Mouse (Mus musculus) kidney, embryonic 15.5 days (tissue): ENCODE measurements around the gene Map3k4. TPM values are rescaled to one million over a fixed set of nuclear protein-coding genes. Genes with fewer than 3 reads are reported as not detected.
A peak's percentile ranks its signal among the peaks of the same experiment; 100 is the strongest.

Source experiments
- ATAC-seq: fragments of 200-750 bp; cut with Nextera tagmentation; replicated peaks from 2 replicates; pipeline ENCODE4 v1.8.0; 2017; ENCODE audit warnings: moderate TSS enrichment; ENCODE audit not compliant: low FRiP score
- H3K27ac ChIP-seq: fragments of 300-500 bp; sonication (generic); 2 replicates; pipeline ENCODE4 v1.5.1; 2015; ENCODE audit warnings: mild to moderate bottlenecking, inconsistent platforms
- H3K27me3 ChIP-seq: fragments of 300-500 bp; sonication (generic); 2 replicates; pipeline ENCODE4 v1.6.1; 2015; ENCODE audit warnings: inconsistent platforms
- H3K36me3 ChIP-seq: fragments of 300-500 bp; sonication (generic); 2 replicates; pipeline ENCODE4 v1.6.1; 2015; ENCODE audit warnings: inconsistent platforms
- H3K4me1 ChIP-seq: fragments of 300-500 bp; sonication (generic); 2 replicates; pipeline ENCODE4 v1.6.1; 2015; ENCODE audit warnings: inconsistent platforms
- H3K4me2 ChIP-seq: fragments of 300-500 bp; sonication (generic); 2 replicates; pipeline ENCODE4 v1.6.1; 2015; ENCODE audit warnings: moderate library complexity, mild to moderate bottlenecking, inconsistent platforms
- H3K4me3 ChIP-seq: fragments of 300-500 bp; sonication (generic); replicated peaks from 2 replicates; pipeline ENCODE4 v1.5.1; 2015; ENCODE audit warnings: mild to moderate bottlenecking, inconsistent platforms
- H3K9ac ChIP-seq: fragments of 300-500 bp; sonication (generic); 2 replicates; pipeline ENCODE4 v1.6.1; 2015; ENCODE audit warnings: mild to moderate bottlenecking, inconsistent platforms
- H3K9me3 ChIP-seq: fragments of 300-500 bp; sonication (generic); replicated peaks from 2 replicates; pipeline ENCODE4 v1.6.1; 2016; ENCODE audit warnings: inconsistent platforms
- WGBS: fragments of 180-500 bp; shearing (Covaris S2); methylation state at CpG from one replicate; pipeline ENCODE4 v1.1.7; 2015; ENCODE audit warnings: mixed read lengths; 5-methylcytosine and 5-hydroxymethylcytosine counted together
- polyA plus RNA-seq: library from polyadenylated mRNA; unstranded; fragments of >200 nt; fragmentation: Nextera tagmentation; extraction: Ambion mirVana; gene quantifications from 2 replicates; pipeline ENCODE4 v1.2.1, GENCODE M21; 2015

Gene Map3k4
- polyA plus RNA-seq, 1 experiment from 2014 or later = 50.2 TPM

GRCm38 (mm10) chr17:12211890-12212289 lies 106.7 kb downstream of the Map3k4 start:
- Histone ChIP-seq H3K4me3 (no peak overlapping the region), H3K9ac (no peak overlapping the region), H3K27me3 (no peaks in the 10 kb centered on the region), H3K9me3 (no peaks in the 10 kb centered on the region), H3K4me2 (no peak overlapping the region), H3K27ac (no peak overlapping the region), H3K36me3 (peaks cover 55% of the 10 kb centered on the region), H3K4me1 (peaks cover 15% of the 10 kb centered on the region)
- whole genome bisulfite sequencing = 93% methylated on average over 11 of the region's 11 CpGs
- ATAC-seq = no peak

- Histone ChIP-seq H3K9ac (no peak overlapping the region), H3K27ac (no peak overlapping the region), H3K4me2 (no peak overlapping the region), H3K9me3 (no peaks in the 10 kb centered on the region), H3K27me3 (no peaks in the 10 kb centered on the region), H3K4me1 (peaks cover 24% of the 10 kb centered on the region), H3K4me3 (no peak overlapping the region), H3K36me3 (peaks cover 44% of the 10 kb centered on the region)
- 0 out of 2 replicates have a peak, but pooled peaks have one; percentile 52 for ATAC-seq
- 30% methylated on average over 8 of the region's 8 CpGs for WGBS
Measured at GRCm38 (mm10) chr17:12210544-12211132, 108.0 kb downstream of the Map3k4 start.

- no peaks in the 10 kb centered on the region for H3K9me3 ChIP-seq
- no peaks in the 10 kb centered on the region for H3K27me3 ChIP-seq
- WGBS = 77% methylated on average over 4 of the region's 4 CpGs
- H3K4me2 ChIP-seq = no peak overlapping the region
- H3K27ac ChIP-seq = no peak overlapping the region
- peaks cover 35% of the 10 kb centered on the region for H3K4me1 ChIP-seq
- ATAC-seq = no peak
- H3K9ac ChIP-seq = no peak overlapping the region
- no peak overlapping the region for H3K4me3 ChIP-seq
- peaks cover 32% of the 10 kb centered on the region for H3K36me3 ChIP-seq
Measured at GRCm38 (mm10) chr17:12209481-12209880, 109.1 kb downstream of the Map3k4 start.

GRCm38 (mm10) chr17:12207022-12207548 lies 111.5 kb downstream of the Map3k4 start:
- H3K27ac ChIP-seq = no peak overlapping the region

GRCm38 (mm10) chr17:12206248-12206647 lies 112.3 kb downstream of the Map3k4 start:
- Histone ChIP-seq H3K9ac (no peak overlapping the region), H3K9me3 (no peaks in the 10 kb centered on the region), H3K4me3 (no peak overlapping the region), H3K4me1 (peaks cover 52% of the 10 kb centered on the region), H3K27me3 (no peaks in the 10 kb centered on the region), H3K4me2 (no peak overlapping the region), H3K36me3 (peaks cover 2% of the 10 kb centered on the region), H3K27ac (peak overlapping the region; percentile 52)
- WGBS = 67% methylated on average over 3 of the region's 3 CpGs
- ATAC-seq = no peak; the same call in 1 of the 2 replicates

More at GRCm38 (mm10) chr17:12207022-12207548, 111.5 kb downstream of the Map3k4 start:
- no peak overlapping the region for H3K4me2 ChIP-seq
- peaks cover 10% of the 10 kb centered on the region for H3K36me3 ChIP-seq
- no peak overlapping the region for H3K4me3 ChIP-seq
- H3K4me1 ChIP-seq = peaks cover 51% of the 10 kb centered on the region
- no peak overlapping the region for H3K9ac ChIP-seq
- no peak for ATAC-seq
- 32% methylated on average over 1 of the region's 1 CpGs for WGBS
- H3K27me3 ChIP-seq = no peaks in the 10 kb centered on the region
- no peaks in the 10 kb centered on the region for H3K9me3 ChIP-seq

GRCm38 (mm10) chr17:12205694-12206075 lies 112.9 kb downstream of the Map3k4 start:
- H3K27ac ChIP-seq = peak overlapping the region; percentile 52
- no peak overlapping the region for H3K4me3 ChIP-seq
- H3K9ac ChIP-seq = no peak overlapping the region
- no peaks in the 10 kb centered on the region for H3K9me3 ChIP-seq
- no peaks in the 10 kb centered on the region for H3K36me3 ChIP-seq
- no peak; the same call in none of the 2 replicates for ATAC-seq
- H3K27me3 ChIP-seq = no peaks in the 10 kb centered on the region
- peaks cover 52% of the 10 kb centered on the region for H3K4me1 ChIP-seq
- 13% methylated on average over 4 of the region's 4 CpGs for WGBS
- H3K4me2 ChIP-seq = no peak overlapping the region

- Histone ChIP-seq H3K9me3 (no peaks in the 10 kb centered on the region), H3K27me3 (no peaks in the 10 kb centered on the region), H3K4me3 (no peak overlapping the region), H3K4me1 (peaks cover 52% of the 10 kb centered on the region), H3K27ac (peak overlapping the region; percentile 52), H3K36me3 (0 out of 2 replicates have a peak, but pooled peaks cover 2% of the 10 kb centered on the region), H3K9ac (no peak overlapping the region), H3K4me2 (no peak overlapping the region)
- peak; percentile 62 for ATAC-seq
- 49% methylated on average over 10 of the region's 10 CpGs for whole genome bisulfite sequencing
Measured at GRCm38 (mm10) chr17:12205015-12205693, 113.4 kb downstream of the Map3k4 start.

GRCm38 (mm10) chr17:12204689-12205014 lies 113.9 kb downstream of the Map3k4 start:
- H3K9me3 ChIP-seq = no peaks in the 10 kb centered on the region
- 0 out of 2 replicates have a peak, but pooled peaks cover 7% of the 10 kb centered on the region for H3K36me3 ChIP-seq
- H3K27ac ChIP-seq = 0 out of 2 replicates have a peak overlapping the region, but pooled peaks have one; percentile 52
- no peaks in the 10 kb centered on the region for H3K27me3 ChIP-seq
- no peak overlapping the region for H3K4me2 ChIP-seq
- no peak for ATAC-seq
- 82% methylated on average over 3 of the region's 3 CpGs for WGBS
- no peak overlapping the region for H3K4me3 ChIP-seq
- H3K9ac ChIP-seq = no peak overlapping the region
- peaks cover 52% of the 10 kb centered on the region for H3K4me1 ChIP-seq

- H3K9me3 ChIP-seq = no peaks in the 10 kb centered on the region
- no peaks in the 10 kb centered on the region for H3K27me3 ChIP-seq
- peaks cover 53% of the 10 kb centered on the region for H3K4me1 ChIP-seq
- H3K4me2 ChIP-seq = no peak overlapping the region
- 74% methylated on average over 3 of the region's 3 CpGs for WGBS
- H3K4me3 ChIP-seq = no peak overlapping the region
- 0 out of 2 replicates have a peak, but pooled peaks cover 11% of the 10 kb centered on the region for H3K36me3 ChIP-seq
- H3K27ac ChIP-seq = no peak overlapping the region
- H3K9ac ChIP-seq = no peak overlapping the region
- no peak for ATAC-seq
Measured at GRCm38 (mm10) chr17:12204246-12204645, 114.3 kb downstream of the Map3k4 start.

GRCm38 (mm10) chr17:12203414-12203897 lies 115.1 kb downstream of the Map3k4 start:
- Histone ChIP-seq H3K9ac (no peak overlapping the region), H3K27ac (no peak overlapping the region), H3K36me3 (peaks cover 14% of the 10 kb centered on the region; the same call in 1 of the 2 replicates), H3K27me3 (no peaks in the 10 kb centered on the region), H3K4me2 (no peak overlapping the region), H3K9me3 (no peaks in the 10 kb centered on the region), H3K4me3 (no peak overlapping the region), H3K4me1 (peaks cover 54% of the 10 kb centered on the region)
- ATAC-seq = no peak
- 77% methylated on average over 15 of the region's 15 CpGs for WGBS

GRCm38 (mm10) chr17:12201086-12201485 lies 117.5 kb downstream of the Map3k4 start:
- no peak for ATAC-seq
- H3K27me3 ChIP-seq = no peaks in the 10 kb centered on the region
- H3K9ac ChIP-seq = no peak overlapping the region
- H3K4me2 ChIP-seq = no peak overlapping the region
- peaks cover 36% of the 10 kb centered on the region for H3K4me1 ChIP-seq
- no peaks in the 10 kb centered on the region for H3K9me3 ChIP-seq
- H3K4me3 ChIP-seq = no peak overlapping the region
- 95% methylated on average over 1 of the region's 1 CpGs for WGBS
- H3K27ac ChIP-seq = no peak overlapping the region
- H3K36me3 ChIP-seq = peaks cover 14% of the 10 kb centered on the region; the same call in 1 of the 2 replicates

- Histone ChIP-seq H3K9ac (no peak overlapping the region), H3K4me1 (peaks cover 36% of the 10 kb centered on the region), H3K27ac (no peak overlapping the region), H3K9me3 (no peaks in the 10 kb centered on the region), H3K27me3 (no peaks in the 10 kb centered on the region), H3K36me3 (peaks cover 14% of the 10 kb centered on the region; the same call in 1 of the 2 replicates), H3K4me3 (no peak overlapping the region), H3K4me2 (no peak overlapping the region)
- WGBS = 77% methylated on average over 4 of the region's 4 CpGs
- no peak for ATAC-seq
Measured at GRCm38 (mm10) chr17:12199933-12200332, 118.7 kb downstream of the Map3k4 start.
